Mouse (Mus musculus) intestine, postnatal 0 days (tissue): ENCODE data around the gene Rapgef5. TPM values are rescaled to one million over a fixed set of nuclear protein-coding genes. Genes with fewer than 3 reads are reported as not detected.
A peak's percentile ranks its signal among the peaks of the same experiment; 100 is the strongest.

Source experiments
- ATAC-seq: fragments of 200-750 bp; cut with Nextera tagmentation; 2 replicates; pipeline ENCODE4 v1.8.0; 2017; ENCODE audit warnings: mild to moderate bottlenecking, moderate TSS enrichment, moderate library complexity
- H3K27ac ChIP-seq: fragments of 300-500 bp; sonication (generic); 2 replicates; pipeline ENCODE4 v1.5.1; 2014; ENCODE audit warnings: mild to moderate bottlenecking, low read depth, low read length, moderate library complexity
- H3K27me3 ChIP-seq: fragments of 300-500 bp; sonication (generic); replicated peaks from 2 replicates; pipeline ENCODE4 v1.6.1; 2014; ENCODE audit warnings: low read length, mixed read lengths; ENCODE audit not compliant: control insufficient read depth, insufficient read depth
- H3K36me3 ChIP-seq: fragments of 300-500 bp; sonication (generic); 2 replicates; pipeline ENCODE4 v1.6.1; 2014; ENCODE audit warnings: mild to moderate bottlenecking, moderate library complexity; ENCODE audit not compliant: control insufficient read depth, insufficient read depth
- H3K4me1 ChIP-seq: fragments of 300-500 bp; sonication (generic); replicated peaks from 2 replicates; pipeline ENCODE4 v1.6.1; 2014; ENCODE audit warnings: antibody characterized with exemption, low read length, mixed read lengths; ENCODE audit not compliant: control insufficient read depth, insufficient read depth
- H3K4me2 ChIP-seq: fragments of 300-500 bp; sonication (generic); replicated peaks from 2 replicates; pipeline ENCODE4 v1.6.1; 2014; ENCODE audit warnings: low read depth, mild to moderate bottlenecking, moderate library complexity
- H3K4me3 ChIP-seq: fragments of 300-500 bp; sonication (generic); 2 replicates; pipeline ENCODE4 v1.5.1; 2014; ENCODE audit warnings: low read depth, low read length
- H3K9ac ChIP-seq: fragments of 300-500 bp; sonication (generic); 2 replicates; pipeline ENCODE4 v1.6.1; 2014; ENCODE audit warnings: mild to moderate bottlenecking, low read depth, low read length
- H3K9me3 ChIP-seq: fragments of 300-500 bp; sonication (generic); 2 replicates; pipeline ENCODE4 v1.6.1; 2016; ENCODE audit warnings: mixed run types; ENCODE audit not compliant: control insufficient read depth
- CTCF ChIP-seq: sonication (generic); IDR thresholded peaks from 2 replicates; pipeline ENCODE4 v1.5.1; 2016; ENCODE audit warnings: low read depth, mild to moderate bottlenecking, control low read depth, antibody characterized with exemption, moderate library complexity
- WGBS: fragments of 180-500 bp; shearing (Covaris S2); extraction: QIAGEN DNeasy Blood & Tissue Kit; methylation state at CpG from one replicate; pipeline ENCODE4 v1.1.7; 2014; 5-methylcytosine and 5-hydroxymethylcytosine counted together
- polyA plus RNA-seq: library from polyadenylated mRNA; unstranded; fragments of >200 nt; fragmentation: Nextera tagmentation; extraction: Ambion mirVana; gene quantifications from 2 replicates; pipeline ENCODE4 v1.2.1, GENCODE M21; 2015

The Rapgef5 gene
- polyA plus RNA-seq, 1 experiment from 2014 or later, result 3.7 TPM

GRCm38 (mm10) chr12:117751045-117751444 lies 234.8 kb downstream of the Rapgef5 start:
- no peak overlapping the region for H3K27ac ChIP-seq
- H3K4me2 ChIP-seq, result no peak overlapping the region
- WGBS, result 62% methylated on average over 9 of the region's 9 CpGs

GRCm38 (mm10) chr12:117751520-117752383 lies 235.5 kb downstream of the Rapgef5 start:
- H3K4me1 ChIP-seq, result no peaks in the 10 kb centered on the region
- no peak for ATAC-seq
- H3K4me2 ChIP-seq, result no peak overlapping the region
- H3K36me3 ChIP-seq, result no peaks in the 10 kb centered on the region; the same call in 1 of the 2 replicates
- no peaks in the 10 kb centered on the region for H3K9me3 ChIP-seq
- no peak for TF ChIP-seq CTCF
- H3K9ac ChIP-seq, result no peak overlapping the region
- WGBS, result 61% methylated on average over 25 of the region's 25 CpGs
- H3K4me3 ChIP-seq, result no peak overlapping the region
- no peaks in the 10 kb centered on the region for H3K27me3 ChIP-seq
- no peak overlapping the region; the same call in 1 of the 2 replicates for H3K27ac ChIP-seq

More at GRCm38 (mm10) chr12:117751045-117751444, 234.8 kb downstream of the Rapgef5 start:
- Histone ChIP-seq H3K4me1 (no peaks in the 10 kb centered on the region), H3K27me3 (no peaks in the 10 kb centered on the region), H3K36me3 (peaks cover under 1% of the 10 kb centered on the region; the same call in 1 of the 2 replicates), H3K9ac (no peak overlapping the region), H3K4me3 (no peak overlapping the region), H3K9me3 (no peaks in the 10 kb centered on the region)
- no peak for TF ChIP-seq CTCF
- no peak for ATAC-seq

GRCm38 (mm10) chr12:117756010-117756409 lies 239.7 kb downstream of the Rapgef5 start:
- Histone ChIP-seq H3K9ac (no peak overlapping the region), H3K9me3 (no peaks in the 10 kb centered on the region), H3K36me3 (no peaks in the 10 kb centered on the region), H3K4me1 (no peaks in the 10 kb centered on the region), H3K4me3 (no peak overlapping the region), H3K4me2 (no peak overlapping the region), H3K27ac (no peak overlapping the region), H3K27me3 (no peaks in the 10 kb centered on the region)
- WGBS, result 48% methylated on average over 7 of the region's 7 CpGs
- TF ChIP-seq CTCF, result peak; percentile 35
- no peak for ATAC-seq

- H3K9me3 ChIP-seq, result no peaks in the 10 kb centered on the region
- H3K27ac ChIP-seq, result no peak overlapping the region
- no peaks in the 10 kb centered on the region for H3K27me3 ChIP-seq
- no peak overlapping the region for H3K4me3 ChIP-seq
- TF ChIP-seq CTCF, result no peak
- no peak overlapping the region for H3K9ac ChIP-seq
- no peak overlapping the region for H3K4me2 ChIP-seq
- no peaks in the 10 kb centered on the region for H3K36me3 ChIP-seq
- ATAC-seq, result no peak
- no peaks in the 10 kb centered on the region for H3K4me1 ChIP-seq
- 79% methylated on average over 5 of the region's 5 CpGs for WGBS
These were observed 244.1 kb downstream of the Rapgef5 start for GRCm38 (mm10) chr12:117760373-117760772.

- Histone ChIP-seq H3K4me3 (no peak overlapping the region), H3K9ac (no peak overlapping the region)
These were observed 244.6 kb downstream of the Rapgef5 start for GRCm38 (mm10) chr12:117760846-117761245.

GRCm38 (mm10) chr12:117761698-117762097 lies 245.4 kb downstream of the Rapgef5 start:
- Histone ChIP-seq H3K27ac (no peak overlapping the region), H3K36me3 (no peaks in the 10 kb centered on the region), H3K4me3 (no peak overlapping the region), H3K4me1 (no peaks in the 10 kb centered on the region), H3K9me3 (no peaks in the 10 kb centered on the region), H3K9ac (no peak overlapping the region), H3K27me3 (no peaks in the 10 kb centered on the region), H3K4me2 (no peak overlapping the region)
- no peak for ATAC-seq
- no peak for TF ChIP-seq CTCF
- 46% methylated on average over 1 of the region's 1 CpGs for whole genome bisulfite sequencing

More at GRCm38 (mm10) chr12:117760846-117761245, 244.6 kb downstream of the Rapgef5 start:
- Histone ChIP-seq H3K4me2 (no peak overlapping the region), H3K9me3 (no peaks in the 10 kb centered on the region), H3K4me1 (no peaks in the 10 kb centered on the region), H3K36me3 (no peaks in the 10 kb centered on the region), H3K27me3 (no peaks in the 10 kb centered on the region), H3K27ac (no peak overlapping the region)
- no peak for ATAC-seq
- no peak for TF ChIP-seq CTCF
